ENCODE assay signal across 8 mouse cellular contexts in the genomic region with DNA sequence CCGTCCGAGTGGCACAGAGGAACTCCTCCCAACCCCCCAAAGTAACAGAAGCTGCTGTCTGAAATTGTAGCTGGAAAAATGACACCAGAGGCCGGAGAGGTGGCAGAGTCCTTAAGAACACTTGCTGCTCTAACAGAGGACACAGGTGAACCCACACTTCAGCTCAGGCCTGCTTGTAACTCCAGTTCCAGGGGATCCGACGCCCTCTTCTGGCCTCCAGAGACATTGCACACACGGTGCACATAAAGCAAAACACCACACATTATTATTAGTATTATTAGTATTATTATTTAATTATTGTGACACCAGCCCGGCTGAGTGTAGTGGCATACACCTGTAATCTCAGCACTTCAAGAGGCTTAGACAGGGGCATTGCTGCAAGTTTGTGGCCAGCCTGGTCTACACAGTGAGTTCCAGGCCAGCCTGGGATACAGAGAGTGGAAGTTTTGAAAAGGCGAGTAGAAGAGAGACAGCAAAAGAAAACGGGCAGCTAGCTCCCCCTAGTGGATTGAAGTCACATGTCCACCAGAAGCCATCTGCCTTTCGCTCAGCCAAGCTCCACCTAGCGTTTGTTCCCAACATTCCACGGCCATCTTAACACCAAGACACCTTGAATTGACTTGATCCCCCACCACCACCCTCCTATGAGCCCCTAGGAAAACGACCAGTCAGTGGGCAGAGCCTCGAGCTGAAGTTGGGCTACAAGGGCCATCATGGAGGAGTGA. TPM values are rescaled to one million over a fixed set of nuclear protein-coding genes. Genes with fewer than 3 reads are reported as not detected.
DNase-seq lines count a peak whose midpoint lies in the region; ATAC-seq lines count a peak whose summit lies in the region.

No protein-coding gene starts in this region.

- H3K27ac ChIP-seq in hindbrain, embryonic 16.5 days (ENCODE audit: low read depth, low read length), result peak overlapping the region; percentile 81

- DNase-seq in cerebellum, postnatal 4 days (ENCODE audit: low spot score in 2 of 2), result peak; percentile 70 to 85
- peak; percentile 88 for DNase-seq in gastrocnemius, adult 18-20 months (ENCODE audit: low spot score)
- peak; percentile 85 to 88 for DNase-seq in left cerebral cortex, adult 18-20 months (ENCODE audit: low spot score in 2 of 2)
- DNase-seq in right cerebral cortex, postnatal 10 days (ENCODE audit: low spot score in 2 of 2), result peak; percentile 90 to 91
- peak; percentile 72 to 79 for DNase-seq in urinary bladder, postnatal 36 days (ENCODE audit: low spot score in 2 of 2)

- H3K36me3 ChIP-seq in hindbrain, embryonic 16.5 days (ENCODE audit: control insufficient read depth, insufficient read depth, low read length), result no peaks in the 10 kb centered on the region

- peak overlapping the region; percentile 59; the same call in 1 of the 2 replicates for H3K9ac ChIP-seq in hindbrain, embryonic 16.5 days (ENCODE audit: low read depth, low read length)

- WGBS in hindbrain, embryonic 16.5 days, result 25% methylated on average over 14 of the region's 14 CpGs

- H3K27me3 ChIP-seq in hindbrain, embryonic 16.5 days (replicated peaks; ENCODE audit: control insufficient read depth, insufficient read depth, low read length), result no peaks in the 10 kb centered on the region

- H3K4me2 ChIP-seq in hindbrain, embryonic 16.5 days (ENCODE audit: low read length), result peak overlapping the region; percentile 79

- H3K4me1 ChIP-seq in hindbrain, embryonic 16.5 days (ENCODE audit: control insufficient read depth, insufficient read depth, low read depth, low read length), result peaks cover 18% of the 10 kb centered on the region

- H3K9me3 ChIP-seq in hindbrain, embryonic 16.5 days (ENCODE audit: control insufficient read depth, low read length), result no peaks in the 10 kb centered on the region

- ATAC-seq in activated CD4-positive, CD25-positive, alpha-beta regulatory T cell, adult 4 months, result peak; percentile 21
- ATAC-seq in hindbrain, embryonic 16.5 days, result 0 out of 2 replicates have a peak, but pooled peaks have one; percentile 1
- peak; percentile 51 for ATAC-seq in megakaryocyte, adult 5-6 weeks (ENCODE audit: poor library complexity, severe bottlenecking)

- no peak overlapping the region for H3K4me3 ChIP-seq in hindbrain, embryonic 16.5 days (ENCODE audit: low read length)

RNA-seq across cellular contexts. Expression of gene Tldc1, which starts 1.0 kb away (rescaled TPM):
- 10 to 100 TPM in 1 of 2 experiments, 1 to 10 TPM in 1; 8.8 to 11.1 TPM for polyA plus RNA-seq in activated CD4-positive, CD25-positive, alpha-beta regulatory T cell, adult 4 months (2017; shearing (Covaris generic))
- 1 to 10 TPM; 3.4 TPM for total RNA-seq in gastrocnemius, adult 18-20 months (2021)
- 11.4 and 13.4 TPM in 2 replicates for polyA plus RNA-seq in hindbrain, embryonic 16.5 days (2015; fragmentation: Nextera tagmentation; extraction: Ambion mirVana)
- total RNA-seq in left cerebral cortex, adult 18-20 months (2021), result 10 to 100 TPM; 14.5 to 15.3 TPM
- 2.2 and 2.6 TPM in 2 replicates for total RNA-seq in megakaryocyte, adult 5-6 weeks (2015)
- 2.9 and 4.3 TPM in 2 replicates for total RNA-seq in megakaryocyte, adult 5-6 weeks (2017)

Comparison
In these comparisons a context has a peak if more than half of its experiments do, and no peak if none do; other contexts are left out.
1. ATAC-seq: peak in every context shown above with its lines; median percentile 51 in megakaryocyte, adult 5-6 weeks; 21 in activated CD4-positive, CD25-positive, alpha-beta regulatory T cell, adult 4 months; 1 in hindbrain, embryonic 16.5 days.